Comparison of ENCODE assay signal across 30 mouse cellular contexts in genomic region chr3:20014454-20014853, GRCm38 (mm10). TPM values are rescaled to one million over a fixed set of nuclear protein-coding genes. Genes with fewer than 3 reads are reported as not detected.
A peak's percentile ranks its signal among the peaks of the same experiment; 100 is the strongest.
DNase-seq lines count a peak whose midpoint lies in the region; ATAC-seq lines count a peak whose summit lies in the region.
"Had no signal": no experiment of that assay in that cellular context is flagged by ENCODE, and none has a peak within 500 bp of the region (broad histone marks: within the 10 kb centered on the region; RNA-seq: fewer than 3 reads in every experiment).

No protein-coding gene starts in this region.

- no peak overlapping the region for H3K27ac ChIP-seq in heart, embryonic 10.5 days
- no peak overlapping the region for H3K27ac ChIP-seq in midbrain, embryonic 12.5 days (replicated peaks)
- H3K27ac ChIP-seq in midbrain, embryonic 11.5 days (ENCODE audit: low read depth, low read length) = no peak overlapping the region
- no peak overlapping the region for H3K27ac ChIP-seq in forebrain, embryonic 13.5 days
- H3K27ac ChIP-seq: embryonic facial prominence, embryonic 10.5 days; embryonic facial prominence, embryonic 15.5 days; forebrain, embryonic 15.5 days; gastrocnemius, adult 2 months; hindbrain, embryonic 12.5 days; limb, embryonic 12.5 days; liver, embryonic 12.5 days; neural tube, embryonic 12.5 days had no signal

- no peak overlapping the region for H3K4me2 ChIP-seq in midbrain, embryonic 12.5 days (replicated peaks)
- no peak overlapping the region for H3K4me2 ChIP-seq in midbrain, embryonic 11.5 days
- H3K4me2 ChIP-seq in forebrain, embryonic 13.5 days = no peak overlapping the region
- H3K4me2 ChIP-seq: embryonic facial prominence, embryonic 15.5 days; forebrain, embryonic 15.5 days; hindbrain, embryonic 12.5 days; limb, embryonic 12.5 days; liver, embryonic 12.5 days; neural tube, embryonic 12.5 days had no signal

- 88% methylated on average over 2 of the region's 2 CpGs for WGBS in heart, embryonic 10.5 days
- WGBS in midbrain, embryonic 12.5 days = 97% methylated on average over 2 of the region's 2 CpGs
- WGBS in midbrain, embryonic 11.5 days = 95% methylated on average over 2 of the region's 2 CpGs
- 100% methylated on average over 2 of the region's 2 CpGs for WGBS in forebrain, embryonic 13.5 days

- ATAC-seq in midbrain, embryonic 12.5 days (ENCODE audit: low FRiP score, low read depth) = 0 out of 2 replicates have a peak, but pooled peaks have one; percentile 49
- ATAC-seq in midbrain, embryonic 11.5 days (ENCODE audit: low FRiP score) = no peak
- ATAC-seq in erythroid progenitor cell, adult 5-6 weeks (replicated peaks; ENCODE audit: low FRiP score, poor library complexity, severe bottlenecking) = peak; percentile 39; the same call in 1 of the 2 replicates
- ATAC-seq in forebrain, embryonic 13.5 days = no peak
- ATAC-seq: activated CD4-positive, CD25-positive, alpha-beta regulatory T cell, adult 4 months; forebrain, embryonic 15.5 days; intestine, postnatal 0 days; liver, embryonic 12.5 days; lung, postnatal 0 days had no signal

- peaks cover 51% of the 10 kb centered on the region for H3K36me3 ChIP-seq in heart, embryonic 10.5 days
- peaks cover 24% of the 10 kb centered on the region for H3K36me3 ChIP-seq in midbrain, embryonic 12.5 days
- H3K36me3 ChIP-seq in midbrain, embryonic 11.5 days (ENCODE audit: control insufficient read depth, insufficient read depth, low read length) = no peaks in the 10 kb centered on the region
- H3K36me3 ChIP-seq in forebrain, embryonic 13.5 days (ENCODE audit: poor library complexity, severe bottlenecking) = peaks cover 45% of the 10 kb centered on the region

- H3K27me3 ChIP-seq in heart, embryonic 10.5 days (ENCODE audit: insufficient read depth, poor library complexity, severe bottlenecking) = no peaks in the 10 kb centered on the region
- no peaks in the 10 kb centered on the region for H3K27me3 ChIP-seq in midbrain, embryonic 12.5 days
- no peaks in the 10 kb centered on the region for H3K27me3 ChIP-seq in midbrain, embryonic 11.5 days (ENCODE audit: control insufficient read depth, insufficient read depth, low read length)
- no peaks in the 10 kb centered on the region for H3K27me3 ChIP-seq in forebrain, embryonic 13.5 days
- H3K27me3 ChIP-seq: CH12.LX; embryonic facial prominence, embryonic 15.5 days; forebrain, embryonic 15.5 days; hindbrain, embryonic 12.5 days; limb, embryonic 12.5 days; liver, embryonic 12.5 days; neural tube, embryonic 12.5 days had no signal

- no peaks in the 10 kb centered on the region for H3K9me3 ChIP-seq in heart, embryonic 10.5 days
- H3K9me3 ChIP-seq in midbrain, embryonic 12.5 days = no peaks in the 10 kb centered on the region
- no peaks in the 10 kb centered on the region for H3K9me3 ChIP-seq in midbrain, embryonic 11.5 days (ENCODE audit: control insufficient read depth, low read length)
- no peaks in the 10 kb centered on the region for H3K9me3 ChIP-seq in forebrain, embryonic 13.5 days (replicated peaks)
- H3K9me3 ChIP-seq: embryonic facial prominence, embryonic 10.5 days; embryonic facial prominence, embryonic 15.5 days; forebrain, embryonic 15.5 days; hindbrain, embryonic 12.5 days; limb, embryonic 12.5 days; liver, embryonic 12.5 days; neural tube, embryonic 12.5 days had no signal

- no peak overlapping the region for H3K9ac ChIP-seq in midbrain, embryonic 12.5 days (replicated peaks)
- no peak overlapping the region for H3K9ac ChIP-seq in midbrain, embryonic 11.5 days (ENCODE audit: low read length)
- H3K9ac ChIP-seq in forebrain, embryonic 13.5 days = no peak overlapping the region
- H3K9ac ChIP-seq: embryonic facial prominence, embryonic 15.5 days; forebrain, embryonic 15.5 days; hindbrain, embryonic 12.5 days; limb, embryonic 12.5 days; liver, embryonic 12.5 days; neural tube, embryonic 12.5 days had no signal

- no peaks in the 10 kb centered on the region for H3K4me1 ChIP-seq in heart, embryonic 10.5 days
- H3K4me1 ChIP-seq in midbrain, embryonic 12.5 days = no peaks in the 10 kb centered on the region
- no peaks in the 10 kb centered on the region for H3K4me1 ChIP-seq in midbrain, embryonic 11.5 days (ENCODE audit: control insufficient read depth, insufficient read depth, low read length)
- H3K4me1 ChIP-seq in forebrain, embryonic 13.5 days = no peaks in the 10 kb centered on the region
- H3K4me1 ChIP-seq: embryonic facial prominence, embryonic 15.5 days; forebrain, embryonic 15.5 days; hindbrain, embryonic 12.5 days; liver, embryonic 12.5 days; neural tube, embryonic 12.5 days had no signal

- intact Hi-C loops in heart, postnatal 25 days (cut with DNase I) = no loop called here

- DNase-seq in adrenal gland, postnatal 10 days = peak; percentile 19
- no peak for DNase-seq in adrenal gland, adult 2 months
- peak; percentile 4 for DNase-seq in heart, postnatal 25 days (ENCODE audit: low spot score)
- no peak for DNase-seq in heart, embryonic 10.5 days (ENCODE audit: low spot score)
- DNase-seq in midbrain, embryonic 11.5 days (ENCODE audit: low spot score, missing footprints) = no peak
- DNase-seq: adrenal gland, adult 8-10 months; cerebellum, adult 8-10 months; cerebellum, postnatal 25 days; gastrocnemius, adult 2 months; gastrocnemius, postnatal 36 days; kidney, adult 9 months; kidney, postnatal 10 days; lung, adult 18-20 months; lung, postnatal 4 days; right cerebral cortex, postnatal 4 days had no signal

- no peak overlapping the region for H3K4me3 ChIP-seq in heart, embryonic 10.5 days
- H3K4me3 ChIP-seq in midbrain, embryonic 12.5 days = no peak overlapping the region
- H3K4me3 ChIP-seq in midbrain, embryonic 11.5 days (ENCODE audit: low read depth, low read length) = no peak overlapping the region
- H3K4me3 ChIP-seq in forebrain, embryonic 13.5 days = no peak overlapping the region
- H3K4me3 ChIP-seq: embryonic facial prominence, embryonic 10.5 days; embryonic facial prominence, embryonic 15.5 days; forebrain, embryonic 15.5 days; gastrocnemius, adult 2 months; hindbrain, embryonic 12.5 days; limb, embryonic 12.5 days; liver, embryonic 12.5 days; myocyte; neural tube, embryonic 12.5 days had no signal

RNA-seq across cellular contexts. Expression of gene Hps3, which starts 20.7 kb away (rescaled TPM):
- 10 to 100 TPM in 1 of 2 experiments, 1 to 10 TPM in 1; 9.5 to 14.4 TPM for total RNA-seq in adrenal gland, postnatal 10 days (2021)
- total RNA-seq in adrenal gland, adult 2 months (2021) = 10 to 100 TPM; 14.4 to 15.0 TPM
- polyA plus RNA-seq in adrenal gland, adult 2 months (2012; rRNA removed) = 27.0 and 39.1 TPM in 2 replicates
- total RNA-seq in heart, postnatal 25 days (2021) = 1 to 10 TPM; 7.3 to 8.2 TPM
- polyA plus RNA-seq in heart, embryonic 10.5 days (2016; fragmentation: Nextera tagmentation; extraction: Ambion mirVana) = 9.2 and 11.4 TPM in 2 replicates
- 13.0 and 13.8 TPM in 2 replicates for polyA plus RNA-seq in midbrain, embryonic 12.5 days (2016; fragmentation: Nextera tagmentation; extraction: Ambion mirVana)
- polyA plus RNA-seq in midbrain, embryonic 11.5 days (2014; fragmentation: Nextera tagmentation; extraction: Ambion mirVana) = 12.1 TPM in 2 replicates
- 15.1 and 20.9 TPM in 2 replicates for total RNA-seq in erythroid progenitor cell, adult 5-6 weeks (2015; ENCODE audit: low replicate concordance)
- 7.7 and 9.1 TPM in 2 replicates for total RNA-seq in erythroid progenitor cell, adult 5-6 weeks (2017; ENCODE audit: low replicate concordance)
- 10.2 and 11.3 TPM in 2 replicates for polyA plus RNA-seq in forebrain, embryonic 13.5 days (2015; fragmentation: Nextera tagmentation; extraction: Ambion mirVana)

RNA-seq across cellular contexts. Expression of gene Hltf, which starts 43.2 kb away (rescaled TPM):
- 10 to 100 TPM; 16.1 to 24.6 TPM for total RNA-seq in adrenal gland, postnatal 10 days (2021)
- 10 to 100 TPM; 20.9 to 21.4 TPM for total RNA-seq in adrenal gland, adult 2 months (2021)
- 1.9 and 2.6 TPM in 2 replicates for polyA plus RNA-seq in adrenal gland, adult 2 months (2012; rRNA removed)
- total RNA-seq in heart, postnatal 25 days (2021) = 10 to 100 TPM; 10.9 to 14.0 TPM
- 15.7 and 19.7 TPM in 2 replicates for polyA plus RNA-seq in heart, embryonic 10.5 days (2016; fragmentation: Nextera tagmentation; extraction: Ambion mirVana)
- polyA plus RNA-seq in midbrain, embryonic 12.5 days (2016; fragmentation: Nextera tagmentation; extraction: Ambion mirVana) = 23.1 and 26.0 TPM in 2 replicates
- polyA plus RNA-seq in midbrain, embryonic 11.5 days (2014; fragmentation: Nextera tagmentation; extraction: Ambion mirVana) = 20.1 and 27.5 TPM in 2 replicates
- 13.7 and 31.0 TPM in 2 replicates for total RNA-seq in erythroid progenitor cell, adult 5-6 weeks (2015; ENCODE audit: low replicate concordance)
- total RNA-seq in erythroid progenitor cell, adult 5-6 weeks (2017; ENCODE audit: low replicate concordance) = 14.1 and 17.2 TPM in 2 replicates
- 23.5 and 25.9 TPM in 2 replicates for polyA plus RNA-seq in forebrain, embryonic 13.5 days (2015; fragmentation: Nextera tagmentation; extraction: Ambion mirVana)

RNA-seq across cellular contexts. Expression of gene Cp, which starts 57.6 kb away (rescaled TPM):
- total RNA-seq in adrenal gland, postnatal 10 days (2021) = 100 to 1,000 TPM; 107 to 225 TPM
- total RNA-seq in adrenal gland, adult 2 months (2021) = 10 to 100 TPM; 55.2 to 79.1 TPM
- polyA plus RNA-seq in adrenal gland, adult 2 months (2012; rRNA removed) = 4.1 and 5.7 TPM in 2 replicates
- total RNA-seq in heart, postnatal 25 days (2021) = 10 to 100 TPM; 27.6 to 31.8 TPM
- polyA plus RNA-seq in heart, embryonic 10.5 days (2016; fragmentation: Nextera tagmentation; extraction: Ambion mirVana) = 0.29 and 0.39 TPM in 2 replicates
- 5.9 and 7.6 TPM in 2 replicates for polyA plus RNA-seq in midbrain, embryonic 12.5 days (2016; fragmentation: Nextera tagmentation; extraction: Ambion mirVana)
- polyA plus RNA-seq in midbrain, embryonic 11.5 days (2014; fragmentation: Nextera tagmentation; extraction: Ambion mirVana) = 8.1 and 8.4 TPM in 2 replicates
- total RNA-seq in erythroid progenitor cell, adult 5-6 weeks (2015; ENCODE audit: low replicate concordance) = 1.3 and 1.8 TPM in 2 replicates
- total RNA-seq in erythroid progenitor cell, adult 5-6 weeks (2017; ENCODE audit: low replicate concordance) = 0.23 and 3.6 TPM in 2 replicates
- polyA plus RNA-seq in forebrain, embryonic 13.5 days (2015; fragmentation: Nextera tagmentation; extraction: Ambion mirVana) = 2.2 and 3.0 TPM in 2 replicates

Comparison
In these comparisons a context has a peak if more than half of its experiments do, and no peak if none do; other contexts are left out.
1. DNase-seq: peak in adrenal gland, postnatal 10 days (single experiment) and heart, postnatal 25 days (single experiment); none in adrenal gland, adult 2 months (single experiment), heart, embryonic 10.5 days (single experiment) and midbrain, embryonic 11.5 days (single experiment).
2. ATAC-seq: peak in midbrain, embryonic 12.5 days (single experiment) and erythroid progenitor cell, adult 5-6 weeks (single experiment); none in midbrain, embryonic 11.5 days (single experiment) and forebrain, embryonic 13.5 days (single experiment).